Mouse (Mus musculus): ENCODE measurements around the gene Clpx. TPM values are rescaled to one million over a fixed set of nuclear protein-coding genes. Genes with fewer than 3 reads are reported as not detected.
"Not testable (repeated sequence)": the region's sequence is repeated elsewhere in the genome, so short reads cannot be mapped to it uniquely, and the experiment has no call there.

The Clpx gene
- total RNA-seq, 4 experiments from 2014 or later, result 55.4 to 65.0 (median 56.9) TPM

GRCm38 (mm10) chr9:65289988-65290387 is 4.1 kb upstream of the Clpx start:
- DNase-seq (ENCODE audit: low spot score in 2 of 2), result no peak

- no peak for DNase-seq (ENCODE audit: low spot score in 2 of 2)
These were observed 1.6 kb upstream of the Clpx start for GRCm38 (mm10) chr9:65292421-65292820.

- DNase-seq (ENCODE audit: low spot score in 2 of 2), result no peak
These were observed 941 bp upstream of the Clpx start for GRCm38 (mm10) chr9:65293119-65293518.

GRCm38 (mm10) chr9:65293580-65293972 is 484 bp upstream of the Clpx start:
- DNase-seq (ENCODE audit: low spot score in 2 of 2), result no peak

- DNase-seq (ENCODE audit: low spot score in 2 of 2), result no peak
These were observed 787 bp downstream of the Clpx start for GRCm38 (mm10) chr9:65294716-65295378.

GRCm38 (mm10) chr9:65297056-65297455 is 3.0 kb downstream of the Clpx start:
- no peak for DNase-seq (ENCODE audit: low spot score in 2 of 2)

- DNase-seq (ENCODE audit: low spot score in 2 of 2), result no peak
These were observed 4.7 kb downstream of the Clpx start for GRCm38 (mm10) chr9:65298761-65299160.

- DNase-seq (ENCODE audit: low spot score in 2 of 2), result no peak
These were observed 5.6 kb downstream of the Clpx start for GRCm38 (mm10) chr9:65299650-65300049.

- no peak for DNase-seq (ENCODE audit: low spot score in 2 of 2)
These were observed 8.4 kb downstream of the Clpx start for GRCm38 (mm10) chr9:65302327-65302983.

GRCm38 (mm10) chr9:65303586-65303985 is 9.5 kb downstream of the Clpx start:
- DNase-seq (ENCODE audit: low spot score in 2 of 2), result no peak

- no peak for DNase-seq (ENCODE audit: low spot score in 2 of 2)
These were observed 10.2 kb downstream of the Clpx start for GRCm38 (mm10) chr9:65304300-65304699.

- no peak for DNase-seq (ENCODE audit: low spot score in 2 of 2)
These were observed 12.6 kb downstream of the Clpx start for GRCm38 (mm10) chr9:65306672-65307071.

GRCm38 (mm10) chr9:65308011-65308410 is 14.0 kb downstream of the Clpx start:
- DNase-seq (ENCODE audit: low spot score in 2 of 2), result no peak

- no peak for DNase-seq (ENCODE audit: low spot score in 2 of 2)
These were observed 18.8 kb downstream of the Clpx start for GRCm38 (mm10) chr9:65312669-65313357.

GRCm38 (mm10) chr9:65313846-65314245 is 19.8 kb downstream of the Clpx start:
- no peak for DNase-seq (ENCODE audit: low spot score in 2 of 2)

- DNase-seq (ENCODE audit: low spot score in 2 of 2), result no peak
These were observed 28.3 kb downstream of the Clpx start for GRCm38 (mm10) chr9:65322255-65322900.

GRCm38 (mm10) chr9:65325971-65326370 is 31.9 kb downstream of the Clpx start:
- DNase-seq (ENCODE audit: low spot score in 2 of 2), result no peak

GRCm38 (mm10) chr9:65327371-65327770 is 33.3 kb downstream of the Clpx start:
- no peak for DNase-seq (ENCODE audit: low spot score in 2 of 2)

GRCm38 (mm10) chr9:65333958-65334357 is 39.9 kb downstream of the Clpx start:
- DNase-seq (ENCODE audit: low spot score in 2 of 2), result no peak

GRCm38 (mm10) chr9:65339146-65339545 is 45.1 kb downstream of the Clpx start:
- DNase-seq (ENCODE audit: low spot score in 2 of 2), result no peak

- DNase-seq (ENCODE audit: low spot score in 2 of 2), result no peak
These were observed 46.4 kb downstream of the Clpx start for GRCm38 (mm10) chr9:65340414-65340813.

- DNase-seq (ENCODE audit: low spot score in 2 of 2), result not testable (repeated sequence)
These were observed 51.4 kb downstream of the Clpx start for GRCm38 (mm10) chr9:65345439-65345838.

Data from gastrocnemius, adult 8-10 months (tissue).